Mouse (Mus musculus) bone marrow, adult 2 months (tissue): ENCODE data around the gene Vkorc1.

ENCODE experiments used
- CTCF ChIP-seq: fragments of 200-500 bp; IDR thresholded peaks from 2 replicates; pipeline ENCODE4 v1.5.1; 2011; ENCODE audit warnings: low read length, control low read depth; ENCODE audit not compliant: control insufficient read depth, insufficient read depth
- POLR2A ChIP-seq: fragments of 200-500 bp; IDR thresholded peaks from 2 replicates; pipeline ENCODE4 v1.6.1; 2011; ENCODE audit warnings: low read depth, mild to moderate bottlenecking, control low read depth, low read length, borderline replicate concordance; ENCODE audit not compliant: control insufficient read depth

DNA sequence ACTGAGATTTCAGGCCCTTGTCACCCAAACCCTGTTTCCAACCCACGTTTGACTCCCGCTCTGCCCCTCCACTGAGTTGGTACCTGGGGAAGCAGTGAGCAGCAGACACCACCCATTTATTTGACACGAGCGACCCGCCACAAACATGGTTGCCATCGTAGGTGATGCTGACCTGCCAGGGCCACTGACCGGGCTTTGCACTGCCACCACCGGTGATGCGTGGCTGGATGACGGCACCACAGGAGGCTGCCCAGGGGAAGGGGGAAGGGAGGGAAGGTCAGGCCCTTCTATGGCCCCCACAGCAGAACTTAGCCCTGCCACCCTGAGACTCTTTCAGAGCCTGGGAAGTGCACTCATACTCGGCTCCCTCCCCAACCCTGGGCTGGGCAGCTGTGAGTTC lies 32.3 kb upstream of the Vkorc1 start:
- TF ChIP-seq CTCF = no peak
- no peak for TF ChIP-seq POLR2A
